Mouse (Mus musculus): ENCODE measurements around the gene Rhcg.
A peak's percentile ranks its signal among the peaks of the same experiment; 100 is the strongest.

Rhcg gene

GRCm38 (mm10) chr7:79617418-79617817, at the start of gene Rhcg:
Gene Rhcg (minus strand): TSS chr7:79617657.
- DNase-seq (ENCODE audit: low read depth): no peak

DNA sequence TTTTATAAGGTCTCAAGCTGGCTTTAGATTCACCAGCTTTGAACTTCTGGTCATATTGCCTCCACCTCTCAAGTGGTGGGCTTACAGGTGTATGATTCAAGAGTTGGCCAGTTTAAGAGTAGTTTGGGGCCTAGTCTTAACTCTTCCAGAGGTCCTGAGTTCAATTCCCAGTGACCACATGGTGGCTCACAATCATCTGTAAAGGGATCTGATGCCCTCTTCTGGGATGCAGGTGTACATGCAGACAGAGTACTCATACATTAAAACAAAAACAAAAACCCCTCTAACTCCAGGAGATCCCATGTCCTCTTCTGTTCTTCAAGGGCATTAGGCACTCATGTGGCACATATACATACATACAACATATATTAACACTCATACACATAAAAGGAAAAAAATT, 49.2 kb upstream of the Rhcg start:
- peak; percentile 28 for DNase-seq (ENCODE audit: low read depth)

GRCm38 (mm10) chr7:79661253-79661890, 43.9 kb upstream of the Rhcg start:
- no peak for DNase-seq (ENCODE audit: low read depth)

GRCm38 (mm10) chr7:79660291-79661150, 43.1 kb upstream of the Rhcg start:
- no peak for DNase-seq (ENCODE audit: low read depth)

- peak; percentile 99 for DNase-seq (ENCODE audit: low read depth)
Observed at GRCm38 (mm10) chr7:79659578-79660290, 42.3 kb upstream of the Rhcg start, which contains the start of gene Ticrr. Gene Ticrr (plus strand): TSS chr7:79660196.

DNA sequence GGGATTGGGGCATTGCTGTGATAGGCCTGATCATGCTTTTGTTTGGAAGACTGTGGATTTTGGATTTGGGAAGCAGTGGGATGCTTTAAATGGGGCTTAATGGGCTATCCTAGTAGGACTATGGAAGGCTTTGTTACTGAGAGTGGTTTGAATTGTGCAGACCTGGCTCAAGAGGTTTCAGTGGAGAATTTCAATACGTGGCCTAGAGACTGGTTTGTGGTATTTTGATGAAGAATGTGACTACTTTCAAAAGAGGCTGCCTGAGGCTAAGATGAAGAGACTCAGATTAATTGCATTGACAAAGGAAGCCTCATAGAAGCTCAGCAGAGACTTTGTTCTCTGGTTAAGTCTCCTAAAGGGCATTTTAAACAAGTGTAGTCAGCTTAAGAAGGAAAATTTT, 37.1 kb upstream of the Rhcg start:
- DNase-seq (ENCODE audit: low read depth): no peak

DNA sequence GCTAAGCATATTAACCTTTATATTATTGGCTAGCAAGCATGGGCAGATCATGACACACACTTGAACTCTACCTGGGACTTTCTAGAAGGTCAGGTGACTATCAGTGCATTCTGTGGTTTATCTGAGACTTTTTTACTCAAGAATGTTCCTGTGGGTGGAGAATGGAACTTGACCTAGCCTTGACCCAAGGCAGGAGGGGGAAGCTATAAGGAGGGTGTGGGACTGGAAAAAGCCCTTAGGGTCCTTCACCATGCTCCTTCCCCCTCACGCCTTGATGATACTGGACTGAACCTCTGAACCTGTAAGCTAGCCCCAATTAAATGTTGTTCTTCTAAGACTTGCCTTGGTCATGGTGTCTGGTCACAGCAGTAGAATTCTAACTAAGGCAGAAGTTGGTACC, 36.7 kb upstream of the Rhcg start:
- no peak for DNase-seq (ENCODE audit: low read depth)

DNA sequence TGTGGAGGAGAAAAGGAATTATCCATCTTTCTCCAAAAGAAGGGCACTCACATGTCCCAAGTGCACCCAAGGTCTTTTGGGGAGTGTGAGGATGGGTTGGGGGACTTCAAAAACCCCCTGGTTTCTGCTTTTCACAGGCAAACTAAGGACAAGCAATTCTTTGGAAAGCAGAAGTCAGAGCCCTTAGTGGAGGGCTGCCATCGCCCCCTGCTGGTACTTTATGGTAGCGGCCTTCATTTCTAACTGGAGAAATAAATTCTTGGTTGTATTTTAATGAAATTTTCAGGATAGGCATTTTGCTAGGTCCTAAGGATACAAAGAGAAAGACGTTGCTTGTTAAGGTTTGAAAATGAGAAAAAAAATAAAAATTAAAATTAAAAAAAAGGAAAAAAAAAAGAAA, 31.5 kb upstream of the Rhcg start:
- DNase-seq (ENCODE audit: low read depth): peak; percentile 64

DNA sequence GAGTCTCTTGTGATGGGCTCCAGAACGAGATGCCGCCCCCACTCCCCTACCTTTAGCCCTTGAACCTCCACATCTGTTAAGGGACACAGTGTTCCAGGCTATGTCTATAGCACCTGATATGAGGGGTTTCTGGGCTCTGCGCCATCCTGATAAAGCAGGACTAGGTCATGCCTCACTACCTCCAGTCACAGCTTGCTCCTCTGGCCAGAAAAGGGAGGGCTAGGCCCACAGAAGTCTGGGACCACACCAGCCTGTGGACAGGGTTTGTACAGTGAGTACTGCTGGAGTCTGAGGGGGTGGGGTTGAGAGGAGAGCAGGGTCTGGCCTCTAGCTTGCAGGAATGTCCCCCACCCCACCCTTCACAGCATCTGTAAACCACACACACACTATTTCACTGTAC, 29.8 kb upstream of the Rhcg start:
- no peak for DNase-seq (ENCODE audit: low read depth)

- no peak for DNase-seq (ENCODE audit: low read depth)
Observed at GRCm38 (mm10) chr7:79631773-79632348, 14.4 kb upstream of the Rhcg start.

GRCm38 (mm10) chr7:79628271-79628913, 10.9 kb upstream of the Rhcg start:
- DNase-seq (ENCODE audit: low read depth): no peak

GRCm38 (mm10) chr7:79626170-79626569, 8.7 kb upstream of the Rhcg start:
- DNase-seq (ENCODE audit: low read depth): no peak

DNA sequence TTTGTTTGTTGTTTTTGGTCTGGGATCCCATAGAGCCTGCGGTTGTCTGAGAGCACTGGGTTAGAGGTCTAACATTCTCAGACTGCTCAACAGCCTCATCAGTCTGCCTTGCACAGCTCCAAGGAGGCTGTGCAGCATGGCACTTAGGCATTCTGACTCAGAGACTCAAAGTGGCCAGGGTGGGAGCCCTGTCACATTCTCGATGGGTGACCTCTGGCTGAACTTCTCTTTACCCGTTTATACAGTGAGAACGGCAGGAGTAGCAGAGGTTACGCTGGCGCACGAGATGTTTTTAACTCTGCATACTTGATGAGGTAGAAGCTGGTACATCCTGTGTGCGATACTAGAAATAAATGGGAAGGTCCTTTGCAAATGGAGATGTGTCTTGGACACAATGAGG, 5.6 kb upstream of the Rhcg start:
- no peak for DNase-seq (ENCODE audit: low read depth)

DNA sequence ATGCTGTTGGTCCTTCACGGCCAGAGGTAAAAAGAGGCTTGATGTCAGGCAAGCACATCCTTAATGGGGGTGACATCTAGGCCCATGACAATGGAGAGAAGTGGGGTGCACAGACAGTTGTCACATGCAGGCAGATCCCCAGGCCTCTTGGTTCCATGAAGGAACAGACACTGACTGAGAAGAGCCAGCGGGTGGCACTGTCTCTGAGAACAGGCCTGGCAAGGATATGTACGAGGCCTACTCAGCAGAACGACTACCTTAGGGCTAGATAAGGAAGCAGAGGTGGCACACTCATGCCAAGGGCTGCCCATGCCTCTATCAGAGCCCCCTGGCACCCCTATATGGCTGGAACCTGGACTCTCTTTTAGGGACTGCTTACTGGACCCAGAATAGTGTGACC, 2.0 kb upstream of the Rhcg start:
- peak; percentile 47 for DNase-seq (ENCODE audit: low read depth)

DNA sequence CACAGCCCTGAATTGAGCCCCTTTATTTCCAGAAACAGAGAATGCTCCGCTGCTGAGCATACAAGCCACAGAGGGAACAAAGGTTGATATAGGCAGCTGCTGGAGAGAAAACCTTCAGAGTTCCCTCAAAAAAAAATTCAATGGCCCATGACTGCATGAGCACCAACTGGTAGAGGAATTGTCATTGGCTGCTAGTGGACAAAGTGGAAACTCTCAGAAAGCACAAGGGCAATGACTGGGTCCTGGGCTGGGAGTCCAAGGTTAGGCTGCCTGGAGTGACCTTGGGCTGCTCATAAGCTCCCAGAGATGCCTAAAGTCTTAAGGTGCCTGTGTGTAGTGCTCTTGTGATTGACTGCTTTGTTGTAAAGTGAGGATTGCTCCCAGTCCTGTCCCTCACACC, 1.5 kb downstream of the Rhcg start:
- DNase-seq (ENCODE audit: low read depth): no peak

DNA sequence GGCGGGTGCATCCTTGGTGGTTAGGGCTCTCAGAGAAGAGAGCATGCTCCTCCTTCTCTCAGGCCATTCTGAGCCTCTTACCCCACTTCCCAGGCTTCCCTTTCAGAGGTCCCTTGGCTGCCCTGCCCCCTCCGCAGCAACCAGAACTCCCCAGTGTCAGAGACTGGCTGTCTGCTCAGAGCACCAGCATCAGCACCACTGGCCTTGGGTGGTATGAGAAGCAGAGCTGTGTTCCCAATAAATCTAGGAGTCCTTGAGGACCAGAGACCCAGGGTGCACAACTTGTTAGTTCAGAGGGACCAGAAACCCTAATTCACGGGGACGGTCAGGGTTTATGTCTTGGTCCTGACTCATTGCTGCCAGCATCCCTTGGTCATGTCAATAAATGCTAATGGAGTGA, 2.4 kb downstream of the Rhcg start:
- DNase-seq (ENCODE audit: low read depth): no peak

DNA sequence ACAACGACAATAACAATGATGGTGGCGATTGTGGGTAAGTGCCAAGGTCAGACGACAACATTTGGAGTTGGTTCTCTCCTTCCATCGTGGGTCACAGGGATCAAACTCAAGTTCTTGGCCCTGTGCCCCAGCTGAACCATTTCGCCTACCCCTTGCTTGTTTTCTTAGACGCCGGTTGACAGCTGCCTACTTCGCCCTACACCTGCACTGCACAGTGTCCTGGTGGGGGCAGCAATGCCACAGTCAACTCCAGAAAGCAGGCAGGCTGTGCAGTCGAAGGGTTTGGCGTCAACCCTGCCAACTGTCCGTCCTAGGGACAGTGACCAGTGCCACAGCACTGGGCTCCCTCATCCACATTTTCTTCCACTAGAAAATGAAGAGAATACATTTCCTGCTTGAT, 4.1 kb downstream of the Rhcg start:
- DNase-seq (ENCODE audit: low read depth): no peak

DNA sequence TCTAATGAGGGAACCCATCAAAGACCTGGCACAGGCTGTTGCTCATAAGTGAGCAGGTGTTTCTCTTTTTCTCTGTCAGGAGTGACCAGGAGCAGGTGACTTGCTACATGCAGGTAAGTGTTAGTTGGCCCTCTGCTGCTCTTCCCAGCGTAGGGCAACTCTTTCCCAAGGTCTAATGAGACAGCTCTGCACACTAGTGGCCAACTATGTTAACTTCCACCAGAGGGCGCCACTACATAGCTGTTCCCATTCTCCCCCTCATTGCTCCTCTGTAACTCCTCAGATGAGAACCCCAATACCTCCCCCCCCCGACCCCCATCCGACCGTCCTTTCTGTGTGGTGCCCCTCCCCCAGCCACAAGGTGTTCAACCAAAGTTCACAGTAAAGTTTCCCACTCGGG, 4.7 kb downstream of the Rhcg start:
- peak; percentile 56 for DNase-seq (ENCODE audit: low read depth)

DNA sequence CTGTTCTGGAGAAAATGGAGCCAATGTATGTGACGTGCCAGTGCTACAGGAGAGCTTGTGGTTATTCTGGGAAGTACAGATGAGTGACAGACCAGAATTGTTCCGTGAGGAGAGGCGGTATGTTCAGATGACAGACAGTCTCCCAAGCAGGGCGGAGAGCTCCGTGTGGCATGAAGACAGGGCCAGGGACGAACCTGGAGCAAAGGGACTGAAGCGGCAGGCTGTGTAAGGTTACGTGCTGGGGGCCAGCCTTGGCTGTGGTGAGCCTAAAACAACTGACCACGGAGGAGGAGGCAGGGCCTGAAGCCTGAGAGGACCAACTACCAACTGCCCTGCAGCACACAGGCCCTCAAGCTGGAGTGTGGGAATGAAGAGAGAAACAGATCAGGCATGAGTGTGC, 5.6 kb downstream of the Rhcg start:
- DNase-seq (ENCODE audit: low read depth): no peak

- DNase-seq (ENCODE audit: low read depth): no peak
Observed at GRCm38 (mm10) chr7:79607263-79607921, 10.1 kb downstream of the Rhcg start.

DNA sequence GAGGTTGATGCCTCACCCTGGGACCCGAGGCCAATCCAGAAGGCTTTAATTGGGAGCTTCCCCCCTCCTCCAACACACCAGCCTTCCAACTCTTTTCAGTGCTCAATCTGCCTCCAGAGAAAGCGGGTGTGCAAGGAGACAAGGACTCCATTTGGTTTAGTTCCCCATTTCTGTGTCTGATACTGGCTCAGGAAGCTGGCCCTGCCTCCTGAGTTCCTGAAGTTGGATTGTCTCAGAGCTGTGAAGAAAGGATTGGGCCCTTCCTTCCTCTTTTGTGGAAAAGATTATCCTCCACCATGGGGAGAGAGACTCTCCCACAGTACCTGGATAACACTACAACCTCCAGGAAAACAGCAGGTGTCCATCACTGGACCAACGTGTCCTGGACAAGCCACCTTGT, 10.7 kb downstream of the Rhcg start:
- no peak for DNase-seq (ENCODE audit: low read depth)

GRCm38 (mm10) chr7:79602006-79602405, 15.5 kb downstream of the Rhcg start:
- peak; percentile 42 for DNase-seq (ENCODE audit: low read depth)
